Mouse (Mus musculus): ENCODE results near the gene Iqce.

DNA sequence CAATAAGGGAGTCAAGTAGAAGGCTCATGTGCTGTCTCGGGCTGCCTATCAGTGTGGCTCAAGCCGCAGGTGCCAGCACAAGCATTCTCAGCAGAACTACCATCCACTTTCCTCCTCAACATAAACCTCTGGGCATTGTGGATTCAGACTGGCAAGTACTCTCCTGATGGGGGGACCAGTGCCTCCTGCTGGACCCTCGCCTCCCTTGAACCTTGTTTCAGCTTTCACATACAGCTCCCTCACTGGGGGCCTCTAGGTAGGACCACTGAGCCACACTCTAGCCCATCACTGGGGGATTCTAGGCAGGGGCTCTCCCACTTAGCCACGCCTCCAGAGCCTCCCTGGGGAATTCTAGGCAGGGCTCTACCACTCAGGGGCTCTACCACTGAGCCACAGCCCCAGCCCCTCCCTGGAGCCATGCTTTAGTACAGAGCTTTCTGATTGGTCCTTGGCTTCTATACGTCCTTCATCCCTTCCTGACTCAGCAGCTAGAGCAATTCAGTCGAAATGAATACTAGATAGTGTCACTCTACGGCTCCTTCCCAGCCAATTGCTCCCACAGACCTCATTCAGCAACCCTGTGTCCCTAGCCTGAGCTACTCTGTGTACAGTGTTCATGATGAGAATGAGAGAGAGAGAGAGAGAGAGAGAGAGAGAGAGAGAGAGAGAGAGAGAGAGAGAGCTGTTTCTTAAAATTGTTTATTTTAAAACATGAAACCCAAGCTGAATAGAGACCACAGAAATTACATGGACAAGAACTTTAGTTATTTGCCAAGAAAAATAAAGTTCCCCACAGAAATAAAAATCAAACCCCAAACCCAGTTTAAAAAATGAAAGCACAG, 82.1 kb downstream of the Iqce start:
- TF ChIP-seq CTCF (IDR thresholded peaks at IDR 0.05; ENCODE audit: low read depth, low read length) = no peak
- TF ChIP-seq POLR2A (IDR thresholded peaks at IDR 0.05; ENCODE audit: extremely low read depth, insufficient read depth, low read length) = no peak
